Mouse (Mus musculus) ES-Bruce4 (cell line): ENCODE measurements around the gene Fmnl2. TPM values are rescaled to one million over a fixed set of nuclear protein-coding genes. Genes with fewer than 3 reads are reported as not detected.

ENCODE experiments used
- H3K27ac ChIP-seq: 2 replicates; pipeline ENCODE4 v1.5.1; 2012; ENCODE audit warnings: low read length, inconsistent platforms; ENCODE audit not compliant: insufficient read depth
- H3K27me3 ChIP-seq: 2 replicates; pipeline ENCODE4 v1.6.1; 2012; ENCODE audit warnings: mild to moderate bottlenecking, low read length, inconsistent platforms; ENCODE audit not compliant: control insufficient read depth, poor library complexity, insufficient read depth, severe bottlenecking
- H3K36me3 ChIP-seq: 2 replicates; pipeline ENCODE4 v1.6.1; 2012; ENCODE audit warnings: inconsistent platforms, mild to moderate bottlenecking, low read length, moderate library complexity; ENCODE audit not compliant: control insufficient read depth, poor library complexity, insufficient read depth, severe bottlenecking
- H3K4me1 ChIP-seq: one replicate; pipeline ENCODE4 v1.8.1; 2011; ENCODE audit warnings: low read length; ENCODE audit not compliant: control insufficient read depth, insufficient read depth
- H3K4me3 ChIP-seq: 2 replicates; pipeline ENCODE4 v1.5.1; 2011; ENCODE audit warnings: low read depth, mild to moderate bottlenecking, low read length
- H3K9ac ChIP-seq: 2 replicates; pipeline ENCODE4 v1.6.1; 2012; ENCODE audit warnings: low read depth, mild to moderate bottlenecking, inconsistent platforms; ENCODE audit not compliant: poor library complexity, severe bottlenecking
- H3K9me3 ChIP-seq: replicated peaks from 2 replicates; pipeline ENCODE4 v1.6.1; 2012; ENCODE audit warnings: mild to moderate bottlenecking, low read length, inconsistent platforms; ENCODE audit not compliant: control insufficient read depth, poor library complexity, insufficient read depth, severe bottlenecking
- CTCF ChIP-seq: IDR thresholded peaks from one replicate; pipeline ENCODE4 v1.8.1; 2011; ENCODE audit warnings: low read depth, low read length
- EP300 ChIP-seq: IDR thresholded peaks from 2 replicates; pipeline ENCODE4 v1.6.1; 2011; ENCODE audit warnings: low read depth, low read length; ENCODE audit not compliant: insufficient read depth
- POLR2A ChIP-seq: IDR thresholded peaks from one replicate; pipeline ENCODE4 v1.8.1; 2011; ENCODE audit warnings: low read length; ENCODE audit not compliant: insufficient read depth
- polyA plus RNA-seq: library from polyadenylated mRNA; stranded (reverse); fragments of >200 nt; gene quantifications from 2 replicates; pipeline ENCODE4 v1.2.4, GENCODE M21; 2011; ENCODE audit warnings: low read depth; ENCODE audit not compliant: missing spikeins, insufficient read depth, insufficient read length

The Fmnl2 gene
- polyA plus RNA-seq: 54.6 and 55.7 TPM in 2 replicates

- H3K36me3 ChIP-seq: no peaks in the 10 kb centered on the region
- peak within 1 kb of the TSS; percentile 88 for H3K9ac ChIP-seq
- no peaks in the 10 kb centered on the region for H3K9me3 ChIP-seq
- H3K4me1 ChIP-seq: no peaks in the 10 kb centered on the region
- TF ChIP-seq POLR2A (peak; percentile 28), CTCF (no peak), EP300 (no peak)
- H3K27me3 ChIP-seq: no peaks in the 10 kb centered on the region
- H3K4me3 ChIP-seq: peak within 1 kb of the TSS; percentile 94
- no peak within 1 kb of the TSS for H3K27ac ChIP-seq
Measured at GRCm38 (mm10) chr2:52857611-52858528, at the start of gene Fmnl2. TSS of gene Fmnl2 (plus strand) at chr2:52857860.

GRCm38 (mm10) chr2:52809988-52810387 is 47.7 kb upstream of the Fmnl2 start:
- H3K4me1 ChIP-seq: no peaks in the 10 kb centered on the region
- no peak overlapping the region for H3K9ac ChIP-seq
- no peaks in the 10 kb centered on the region for H3K27me3 ChIP-seq
- H3K9me3 ChIP-seq: no peaks in the 10 kb centered on the region
- no peak overlapping the region for H3K27ac ChIP-seq
- TF ChIP-seq CTCF (no peak), EP300 (no peak), POLR2A (no peak)
- no peaks in the 10 kb centered on the region for H3K36me3 ChIP-seq
- H3K4me3 ChIP-seq: no peak overlapping the region

GRCm38 (mm10) chr2:52811691-52812090 is 46.0 kb upstream of the Fmnl2 start:
- H3K4me1 ChIP-seq: no peaks in the 10 kb centered on the region
- no peaks in the 10 kb centered on the region for H3K9me3 ChIP-seq
- no peak overlapping the region for H3K4me3 ChIP-seq
- TF ChIP-seq CTCF: no peak
- no peak for TF ChIP-seq EP300
- no peak for TF ChIP-seq POLR2A
- no peaks in the 10 kb centered on the region for H3K36me3 ChIP-seq
- no peak overlapping the region for H3K9ac ChIP-seq
- no peaks in the 10 kb centered on the region; the same call in 1 of the 2 replicates for H3K27me3 ChIP-seq
- H3K27ac ChIP-seq: no peak overlapping the region

GRCm38 (mm10) chr2:52817341-52817740 is 40.3 kb upstream of the Fmnl2 start:
- no peaks in the 10 kb centered on the region; the same call in 1 of the 2 replicates for H3K27me3 ChIP-seq
- no peak overlapping the region for H3K27ac ChIP-seq
- TF ChIP-seq POLR2A (no peak), EP300 (no peak), CTCF (no peak)
- H3K4me3 ChIP-seq: no peak overlapping the region
- H3K4me1 ChIP-seq: no peaks in the 10 kb centered on the region
- H3K9ac ChIP-seq: no peak overlapping the region
- H3K36me3 ChIP-seq: no peaks in the 10 kb centered on the region
- no peaks in the 10 kb centered on the region for H3K9me3 ChIP-seq

- Histone ChIP-seq H3K9ac (no peak overlapping the region), H3K9me3 (no peaks in the 10 kb centered on the region), H3K27me3 (no peaks in the 10 kb centered on the region; the same call in 1 of the 2 replicates), H3K4me3 (no peak overlapping the region), H3K36me3 (no peaks in the 10 kb centered on the region), H3K4me1 (no peaks in the 10 kb centered on the region), H3K27ac (no peak overlapping the region)
- TF ChIP-seq EP300 (no peak), POLR2A (no peak), CTCF (no peak)
Measured at GRCm38 (mm10) chr2:52818944-52819343, 38.7 kb upstream of the Fmnl2 start.

- TF ChIP-seq POLR2A (no peak), EP300 (no peak), CTCF (no peak)
- no peaks in the 10 kb centered on the region for H3K4me1 ChIP-seq
- no peak overlapping the region for H3K9ac ChIP-seq
- H3K27ac ChIP-seq: no peak overlapping the region
- H3K36me3 ChIP-seq: no peaks in the 10 kb centered on the region
- H3K9me3 ChIP-seq: no peaks in the 10 kb centered on the region
- no peak overlapping the region for H3K4me3 ChIP-seq
- no peaks in the 10 kb centered on the region for H3K27me3 ChIP-seq
Measured at GRCm38 (mm10) chr2:52822214-52822613, 35.4 kb upstream of the Fmnl2 start.
